Mouse (Mus musculus) heart, postnatal 0 days (tissue): ENCODE results near the gene Zswim8. TPM values are rescaled to one million over a fixed set of nuclear protein-coding genes. Genes with fewer than 3 reads are reported as not detected.
A peak's percentile ranks its signal among the peaks of the same experiment; 100 is the strongest.

Experiments
- ATAC-seq: fragments of 200-750 bp; cut with Nextera tagmentation; 2 replicates; pipeline ENCODE4 v1.8.0; 2017; ENCODE audit warnings: low read depth, moderate number of reproducible peaks, moderate library complexity; ENCODE audit not compliant: insufficient read depth
- DNase-seq: peaks from one replicate; pipeline ENCODE4 v3.0.0-alpha.2; 2016; ENCODE audit warnings: low spot score
- H3K27ac ChIP-seq: fragments of 300-500 bp; sonication (generic); 2 replicates; pipeline ENCODE4 v1.5.1; 2014; ENCODE audit warnings: low read depth, mild to moderate bottlenecking
- H3K27me3 ChIP-seq: fragments of 300-500 bp; sonication (generic); 2 replicates; pipeline ENCODE4 v1.6.1; 2014; ENCODE audit warnings: low read length, mixed read lengths; ENCODE audit not compliant: control insufficient read depth, insufficient read depth
- H3K36me3 ChIP-seq: fragments of 300-500 bp; sonication (generic); replicated peaks from 2 replicates; pipeline ENCODE4 v1.6.1; 2014; ENCODE audit warnings: low read length, mixed read lengths; ENCODE audit not compliant: control insufficient read depth, insufficient read depth
- H3K4me1 ChIP-seq: fragments of 300-500 bp; sonication (generic); 2 replicates; pipeline ENCODE4 v1.6.1; 2014; ENCODE audit warnings: antibody characterized with exemption; ENCODE audit not compliant: control insufficient read depth, insufficient read depth
- H3K4me2 ChIP-seq: fragments of 300-500 bp; sonication (generic); 2 replicates; pipeline ENCODE4 v1.6.1; 2014; ENCODE audit warnings: low read depth, mild to moderate bottlenecking, low read length, moderate library complexity
- H3K4me3 ChIP-seq: fragments of 300-500 bp; sonication (generic); 2 replicates; pipeline ENCODE4 v1.5.1; 2014; ENCODE audit warnings: low read depth, low read length
- H3K9ac ChIP-seq: fragments of 300-500 bp; sonication (generic); replicated peaks from 2 replicates; pipeline ENCODE4 v1.6.1; 2014; ENCODE audit warnings: low read depth, low read length, mixed read lengths
- H3K9me3 ChIP-seq: fragments of 300-500 bp; sonication (generic); replicated peaks from 2 replicates; pipeline ENCODE4 v1.6.1; 2016; ENCODE audit warnings: low read length; ENCODE audit not compliant: control insufficient read depth
- CTCF ChIP-seq: IDR thresholded peaks from 2 replicates; pipeline ENCODE4 v1.5.1; 2016; ENCODE audit warnings: antibody characterized with exemption, control low read depth, low read depth
- EP300 ChIP-seq: IDR thresholded peaks from 2 replicates; pipeline ENCODE4 v1.6.1; 2016; ENCODE audit warnings: antibody characterized with exemption, low read depth
- WGBS: fragments of 180-500 bp; shearing (Covaris S2); extraction: QIAGEN DNeasy Blood & Tissue Kit; methylation state at CpG from one replicate; pipeline ENCODE4 v1.1.7; 2014; 5-methylcytosine and 5-hydroxymethylcytosine counted together
- polyA plus RNA-seq: library from polyadenylated mRNA; unstranded; fragments of >200 nt; fragmentation: Nextera tagmentation; extraction: Ambion mirVana; gene quantifications from 2 replicates; pipeline ENCODE4 v1.2.1, GENCODE M21; 2015
- total RNA-seq: library from RNA; depleted of rRNA; stranded (reverse); fragments of >200 nt; gene quantifications from 2 replicates; pipeline ENCODE4 v1.2.3, GENCODE M21; 2014; ENCODE audit warnings: low replicate concordance

The Zswim8 gene
- total and polyA plus RNA-seq, 2 experiments from 2014 or later, result 14.2 to 78.8 TPM

DNA sequence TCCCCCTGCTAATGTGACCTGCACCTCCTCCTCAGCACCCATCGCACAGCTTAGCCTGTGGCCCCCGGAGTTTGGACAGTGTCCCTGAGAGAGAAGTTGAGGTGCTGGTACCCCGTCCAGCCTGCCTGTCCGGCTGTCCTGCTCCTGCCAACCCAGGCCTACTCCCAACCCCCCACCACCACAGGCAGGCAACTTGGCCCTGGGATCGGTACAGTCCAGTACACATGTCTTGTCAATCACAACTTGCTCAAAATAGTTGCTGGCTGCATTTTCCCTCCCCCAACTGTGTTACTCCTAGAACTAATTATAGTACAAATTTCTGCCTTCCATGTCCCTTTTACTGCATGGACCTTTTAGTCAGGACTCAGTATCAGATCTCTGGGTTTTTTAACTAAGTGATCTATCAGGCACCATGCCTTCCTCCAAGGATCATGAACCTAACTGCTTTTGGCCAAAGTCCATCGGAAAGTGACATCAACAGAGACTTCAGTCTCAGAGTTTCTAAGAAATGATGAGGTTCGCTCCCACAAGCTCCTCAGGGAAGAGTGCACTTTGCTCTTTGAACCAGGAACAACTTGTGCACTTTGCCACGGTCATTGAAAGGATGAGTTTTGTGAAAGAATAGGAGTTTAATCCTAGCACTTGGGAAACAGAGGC is 39.1 kb upstream of the Zswim8 start, which contains the start of gene Synpo2l:
Gene Synpo2l (minus strand): TSS at position 201 of the 657 bp plus-strand sequence.
- Histone ChIP-seq H3K4me3 (peak within 1 kb of the TSS; percentile 51), H3K4me2 (peak within 1 kb of the TSS; percentile 74), H3K36me3 (no peaks in the 10 kb centered on the region), H3K27ac (peak within 1 kb of the TSS; percentile 99), H3K9ac (peak within 1 kb of the TSS; percentile 72), H3K4me1 (peaks cover 23% of the 10 kb centered on the region), H3K27me3 (no peaks in the 10 kb centered on the region), H3K9me3 (no peaks in the 10 kb centered on the region)
- DNase-seq (peak; percentile 92), ATAC-seq (peak; percentile 75)
- no peak for TF ChIP-seq CTCF
- TF ChIP-seq EP300, result peak; percentile 81
- 40% methylated on average over 8 of the region's 8 CpGs for WGBS

DNA sequence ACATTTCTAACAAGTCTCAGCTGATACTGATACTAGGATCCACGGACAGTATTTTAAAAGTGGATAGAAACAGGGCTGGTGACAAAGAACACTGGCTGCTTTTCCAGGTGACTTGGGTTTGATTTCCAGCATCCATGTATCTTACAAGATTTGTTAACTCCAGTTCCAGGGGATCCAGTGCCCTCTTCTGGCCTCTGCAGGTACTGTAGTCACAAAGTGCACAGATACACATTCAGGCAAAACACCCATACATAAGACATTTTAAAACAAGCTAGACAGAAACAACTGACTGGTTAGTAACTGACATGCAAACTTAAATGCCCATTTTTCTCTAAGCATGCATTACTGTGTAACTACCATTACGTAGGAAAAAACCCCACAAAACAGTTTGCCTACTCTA is 34.4 kb upstream of the Zswim8 start:
- WGBS, result 89% methylated on average over 2 of the region's 2 CpGs
- Histone ChIP-seq H3K4me3 (no peak overlapping the region), H3K27me3 (no peaks in the 10 kb centered on the region), H3K36me3 (peaks cover 21% of the 10 kb centered on the region), H3K4me2 (0 out of 2 replicates have a peak overlapping the region, but pooled peaks have one; percentile 66), H3K27ac (peak overlapping the region; percentile 98; the same call in 1 of the 2 replicates), H3K9ac (no peak overlapping the region), H3K9me3 (no peaks in the 10 kb centered on the region), H3K4me1 (peaks cover 16% of the 10 kb centered on the region; the same call in 1 of the 2 replicates)
- ATAC-seq, result no peak
- DNase-seq, result no peak
- TF ChIP-seq EP300, result no peak
- TF ChIP-seq CTCF, result peak; percentile 55

DNA sequence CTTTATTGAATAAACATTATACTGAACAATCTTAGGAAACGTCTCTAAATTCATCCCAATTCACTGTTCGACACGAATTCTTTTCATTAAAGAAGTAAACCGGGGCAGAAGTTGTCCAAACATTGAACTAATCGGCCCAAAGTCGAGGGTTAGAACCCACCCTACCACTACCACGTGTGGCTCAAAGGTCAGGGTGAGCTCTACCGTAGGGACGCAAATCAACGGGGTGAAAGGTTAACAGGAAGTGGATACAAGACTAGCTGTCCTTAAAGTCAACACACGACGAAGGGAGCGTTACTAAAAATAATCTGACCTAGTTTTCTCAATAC is 33.7 kb upstream of the Zswim8 start:
- 11% methylated on average over 13 of the region's 13 CpGs for WGBS
- peak; percentile 45 for ATAC-seq

DNA sequence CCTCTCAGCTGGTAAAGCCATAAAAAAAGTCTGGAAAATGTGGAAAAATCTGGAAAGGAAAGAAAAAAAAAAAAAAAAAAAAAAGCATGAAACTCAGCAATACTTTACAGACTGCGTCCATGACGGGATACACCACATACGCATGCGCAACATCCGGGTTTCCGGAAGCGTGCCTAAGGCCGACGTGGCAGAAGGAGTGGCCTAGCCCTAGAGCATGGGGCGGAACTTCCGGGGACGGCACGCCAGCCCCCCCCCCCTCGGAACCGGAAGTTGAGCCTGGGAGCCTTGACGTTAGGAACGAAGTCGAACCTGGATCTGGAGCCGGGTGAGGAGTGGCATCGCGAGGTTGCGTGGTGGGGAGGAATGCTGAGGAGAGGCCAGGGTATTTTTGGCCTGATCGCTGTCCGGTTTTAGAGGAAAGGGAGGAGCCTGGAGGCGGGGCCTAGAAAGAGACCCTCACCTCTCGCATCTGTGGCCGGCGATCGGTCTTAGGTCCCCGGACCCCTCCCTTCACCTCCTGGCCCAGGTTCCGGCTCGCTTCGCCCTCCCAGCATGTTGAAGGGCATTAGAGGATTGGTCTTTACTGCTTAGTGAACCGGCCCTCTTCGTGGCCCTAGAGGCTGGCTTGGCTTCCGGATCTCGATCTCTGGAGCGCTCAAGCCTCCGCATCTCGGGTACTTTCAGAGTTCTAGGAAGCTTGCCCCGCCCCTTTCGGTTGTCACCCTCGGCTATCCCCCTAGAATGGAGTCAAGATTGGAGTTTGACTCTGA is 33.1 kb upstream of the Zswim8 start, which contains the start of gene Sec24c:
Gene Sec24c (plus strand): TSS at position 245 of the 770 bp plus-strand sequence.
- H3K4me2 ChIP-seq, result peak within 1 kb of the TSS; percentile 78
- no peaks in the 10 kb centered on the region for H3K27me3 ChIP-seq
- H3K27ac ChIP-seq, result peak within 1 kb of the TSS; percentile 98
- WGBS, result under 1% methylated on average over 35 of the region's 43 CpGs
- peaks cover 11% of the 10 kb centered on the region; the same call in 1 of the 2 replicates for H3K4me1 ChIP-seq
- ATAC-seq (peak; percentile 95), DNase-seq (peak; percentile 96)
- peak within 1 kb of the TSS; percentile 79 for H3K9ac ChIP-seq
- H3K4me3 ChIP-seq, result peak within 1 kb of the TSS; percentile 80
- TF ChIP-seq CTCF, result no peak
- peak; percentile 87 for TF ChIP-seq EP300
- peaks cover 34% of the 10 kb centered on the region for H3K36me3 ChIP-seq
- H3K9me3 ChIP-seq, result no peaks in the 10 kb centered on the region

More for the DNA sequence above, 33.7 kb upstream of the Zswim8 start:
- H3K27ac ChIP-seq, result peak overlapping the region; percentile 98
- TF ChIP-seq EP300, result no peak
- no peak for TF ChIP-seq CTCF
- no peaks in the 10 kb centered on the region for H3K27me3 ChIP-seq
- H3K4me1 ChIP-seq, result peaks cover 15% of the 10 kb centered on the region; the same call in 1 of the 2 replicates
- peaks cover 28% of the 10 kb centered on the region for H3K36me3 ChIP-seq
- H3K9me3 ChIP-seq, result no peaks in the 10 kb centered on the region
- DNase-seq, result peak; percentile 52
- peak overlapping the region; percentile 66 for H3K4me2 ChIP-seq
- peak overlapping the region; percentile 80 for H3K4me3 ChIP-seq
- peak overlapping the region; percentile 43; the same call in 1 of the 2 replicates for H3K9ac ChIP-seq

DNA sequence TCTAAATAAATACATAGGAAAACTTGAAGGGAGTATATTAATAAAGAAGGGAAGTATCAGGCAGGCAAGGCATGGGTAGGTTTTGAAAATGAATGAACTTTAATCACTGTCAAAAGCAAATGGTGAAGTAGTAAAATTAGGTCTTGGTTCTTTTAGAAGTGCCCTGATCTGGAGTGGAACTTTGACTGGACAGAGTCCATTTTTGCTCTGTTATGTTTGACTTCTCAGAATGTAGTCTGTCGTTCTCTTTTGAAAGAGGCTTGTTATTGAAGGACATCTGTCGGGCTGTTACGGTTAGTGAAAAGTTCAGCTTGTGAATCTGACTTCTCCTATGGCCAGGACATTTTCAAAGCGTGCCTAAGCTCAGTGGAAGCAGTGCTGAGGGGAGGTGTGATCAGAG is 29.4 kb upstream of the Zswim8 start:
- TF ChIP-seq CTCF (no peak), EP300 (no peak)
- ATAC-seq, result no peak
- H3K36me3 ChIP-seq, result peaks cover 67% of the 10 kb centered on the region
- H3K27me3 ChIP-seq, result no peaks in the 10 kb centered on the region
- no peaks in the 10 kb centered on the region for H3K9me3 ChIP-seq
- peaks cover 11% of the 10 kb centered on the region for H3K4me1 ChIP-seq
- H3K4me2 ChIP-seq, result no peak overlapping the region
- H3K27ac ChIP-seq, result no peak overlapping the region
- no peak overlapping the region for H3K4me3 ChIP-seq
- DNase-seq, result no peak
- no peak overlapping the region for H3K9ac ChIP-seq
- 83% methylated on average over 4 of the region's 4 CpGs for WGBS
